Mouse (Mus musculus): ENCODE measurements around the gene Desi2.

- TF ChIP-seq GATA1 (IDR thresholded peaks at IDR 0.05; ENCODE audit: borderline replicate concordance, low read length) (no peak), FLI1 (IDR thresholded peaks at IDR 0.05; ENCODE audit: low read length) (no peak)
Measured at GRCm38 (mm10) chr1:178238676-178239075, 51.5 kb downstream of the Desi2 start.
